Mouse (Mus musculus): Measurements from ENCODE around the gene Fam169a. TPM values are rescaled to one million over a fixed set of nuclear protein-coding genes. Genes with fewer than 3 reads are reported as not detected.

The Fam169a gene
- 3.9 and 4.3 TPM in 2 replicates for polyA plus RNA-seq (2015; fragmentation: Nextera tagmentation; extraction: Ambion mirVana)

DNA sequence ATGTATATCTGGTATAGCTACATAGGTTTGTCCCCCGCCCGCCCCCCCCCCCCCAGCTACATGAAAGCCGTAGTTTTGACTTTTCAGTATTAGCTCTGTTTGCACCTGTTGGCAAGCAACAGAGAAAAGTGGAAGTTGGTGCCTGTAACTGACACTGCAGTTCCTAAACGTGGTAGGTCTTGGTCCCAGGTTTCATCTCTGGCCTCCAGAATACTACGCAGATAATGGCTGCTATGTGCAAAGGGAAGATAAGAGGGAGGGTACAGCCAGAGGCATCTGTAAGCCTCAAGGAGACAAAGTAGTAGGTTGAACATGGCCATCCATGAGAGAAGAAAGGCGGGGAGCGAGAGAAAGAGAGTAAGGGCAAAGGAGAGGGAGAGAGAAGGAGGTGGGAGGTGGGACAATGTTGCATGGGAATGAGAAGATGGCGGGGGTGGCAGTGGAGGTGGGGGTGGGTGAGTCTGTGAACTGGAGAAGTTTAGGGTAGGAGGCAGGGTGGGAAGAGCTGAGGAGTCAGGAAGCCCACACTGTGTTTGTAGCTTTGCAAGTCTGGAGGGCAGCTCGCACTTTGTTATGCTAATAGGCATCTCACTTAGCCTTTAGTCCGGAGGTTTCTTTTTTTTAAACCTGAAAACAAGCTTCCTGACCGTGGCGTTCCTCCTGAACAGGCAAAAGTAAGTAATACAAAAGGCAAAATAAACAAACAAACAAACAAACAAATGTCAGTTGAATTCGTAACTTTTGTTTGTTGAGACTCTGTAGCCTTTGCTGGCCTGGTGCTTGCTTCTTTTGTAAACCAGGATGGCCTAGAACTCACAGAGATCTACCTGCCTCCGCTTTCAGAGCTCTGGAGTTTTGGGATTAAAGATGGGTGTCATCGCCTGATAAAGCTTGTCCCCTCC, at the start of gene Fam169a:
Gene Fam169a (plus strand): TSS at position 638 of the 902 bp plus-strand sequence.
- no peak within 1 kb of the TSS for H3K4me3 ChIP-seq
- no peak within 1 kb of the TSS for H3K9ac ChIP-seq
- H3K36me3 ChIP-seq: no peaks in the 10 kb centered on the region
- H3K27me3 ChIP-seq: peaks cover 34% of the 10 kb centered on the region
- ATAC-seq (ENCODE audit: low FRiP score, low read depth): no peak
- H3K4me1 ChIP-seq: 0 out of 2 replicates have a peak, but pooled peaks cover 3% of the 10 kb centered on the region
- WGBS: 57% methylated on average over 15 of the region's 15 CpGs
- no peaks in the 10 kb centered on the region for H3K9me3 ChIP-seq
- H3K27ac ChIP-seq: no peak within 1 kb of the TSS
- no peak within 1 kb of the TSS for H3K4me2 ChIP-seq (replicated peaks)

- Histone ChIP-seq H3K4me1 (no peaks in the 10 kb centered on the region), H3K9ac (no peak overlapping the region), H3K27me3 (no peaks in the 10 kb centered on the region), H3K27ac (no peak overlapping the region), H3K4me2 (replicated peaks) (no peak overlapping the region), H3K9me3 (no peaks in the 10 kb centered on the region), H3K4me3 (no peak overlapping the region), H3K36me3 (no peaks in the 10 kb centered on the region)
- no peak for ATAC-seq (ENCODE audit: low FRiP score, low read depth)
- 86% methylated on average over 3 of the region's 3 CpGs for WGBS
These were observed 49.4 kb upstream of the Fam169a start for GRCm38 (mm10) chr13:97017711-97018110.

GRCm38 (mm10) chr13:97020122-97020521, 47.0 kb upstream of the Fam169a start:
- Histone ChIP-seq H3K27ac (no peak overlapping the region), H3K9me3 (no peaks in the 10 kb centered on the region), H3K36me3 (no peaks in the 10 kb centered on the region), H3K4me2 (replicated peaks) (no peak overlapping the region), H3K4me1 (no peaks in the 10 kb centered on the region), H3K4me3 (no peak overlapping the region), H3K27me3 (no peaks in the 10 kb centered on the region), H3K9ac (no peak overlapping the region)
- no peak for ATAC-seq (ENCODE audit: low FRiP score, low read depth)
- WGBS: 75% methylated on average over 5 of the region's 5 CpGs

DNA sequence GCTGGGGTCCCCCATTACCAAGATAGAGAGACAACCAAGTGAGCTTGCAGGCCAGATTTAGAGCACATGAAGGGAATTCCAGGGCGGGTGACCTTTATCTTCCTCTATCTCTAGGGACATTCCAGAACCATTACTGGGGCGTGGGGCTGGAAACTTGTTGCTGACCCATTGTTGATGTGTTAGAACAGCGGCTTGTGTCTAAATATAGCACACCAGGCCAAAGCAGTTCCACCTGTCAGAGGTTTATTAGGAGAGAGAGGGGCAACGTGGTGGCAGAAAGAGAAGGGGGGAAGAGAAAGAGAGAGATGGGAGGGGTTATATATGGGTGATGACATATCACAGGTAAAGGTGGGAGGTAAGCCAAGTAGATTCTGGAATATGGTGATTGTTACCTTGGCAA, 45.2 kb upstream of the Fam169a start:
- WGBS: 51% methylated on average over 4 of the region's 4 CpGs
- Histone ChIP-seq H3K36me3 (no peaks in the 10 kb centered on the region), H3K27ac (no peak overlapping the region), H3K27me3 (no peaks in the 10 kb centered on the region), H3K4me2 (replicated peaks) (no peak overlapping the region), H3K9ac (no peak overlapping the region), H3K4me1 (no peaks in the 10 kb centered on the region), H3K4me3 (no peak overlapping the region), H3K9me3 (no peaks in the 10 kb centered on the region)
- ATAC-seq (ENCODE audit: low FRiP score, low read depth): no peak

GRCm38 (mm10) chr13:97030075-97030474, 37.0 kb upstream of the Fam169a start:
- no peak overlapping the region for H3K27ac ChIP-seq
- H3K9me3 ChIP-seq: no peaks in the 10 kb centered on the region
- no peaks in the 10 kb centered on the region for H3K27me3 ChIP-seq
- 87% methylated on average over 13 of the region's 13 CpGs for WGBS
- no peak overlapping the region for H3K4me3 ChIP-seq
- no peaks in the 10 kb centered on the region for H3K36me3 ChIP-seq
- H3K4me1 ChIP-seq: no peaks in the 10 kb centered on the region
- no peak overlapping the region for H3K4me2 ChIP-seq (replicated peaks)
- ATAC-seq (ENCODE audit: low FRiP score, low read depth): no peak
- H3K9ac ChIP-seq: no peak overlapping the region

DNA sequence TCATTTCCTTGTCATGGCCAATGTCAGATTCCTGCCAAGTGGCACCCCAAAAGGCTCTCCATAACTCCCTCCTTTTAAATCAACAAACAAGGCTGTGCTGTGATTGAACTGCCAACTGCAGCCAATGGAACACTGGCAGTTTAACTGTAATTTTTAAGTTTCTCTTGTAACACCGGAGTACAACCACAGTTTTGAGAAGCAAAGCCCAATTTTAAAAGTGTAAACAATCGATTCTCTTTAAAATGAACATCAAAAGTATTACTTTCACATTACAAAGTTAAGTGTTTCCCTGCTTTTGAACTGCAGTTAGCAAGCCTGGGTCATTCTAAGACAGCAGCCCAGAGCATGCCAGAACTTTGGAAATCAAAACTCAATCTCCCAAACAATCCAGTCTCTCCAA, 32.8 kb upstream of the Fam169a start, which contains the start of gene 1700029F12Rik:
Gene 1700029F12Rik (minus strand): TSS at position 101 of the 400 bp plus-strand sequence.
- no peak for ATAC-seq (ENCODE audit: low FRiP score, low read depth)

GRCm38 (mm10) chr13:97051158-97051557, 15.9 kb upstream of the Fam169a start:
- 83% methylated on average over 6 of the region's 6 CpGs for WGBS
- H3K9ac ChIP-seq: no peak overlapping the region
- H3K4me1 ChIP-seq: no peaks in the 10 kb centered on the region
- ATAC-seq (ENCODE audit: low FRiP score, low read depth): no peak
- no peak overlapping the region for H3K4me3 ChIP-seq
- H3K36me3 ChIP-seq: no peaks in the 10 kb centered on the region
- no peak overlapping the region for H3K27ac ChIP-seq
- H3K27me3 ChIP-seq: no peaks in the 10 kb centered on the region
- H3K4me2 ChIP-seq (replicated peaks): no peak overlapping the region
- no peaks in the 10 kb centered on the region for H3K9me3 ChIP-seq

More for the DNA sequence above, 32.8 kb upstream of the Fam169a start, which contains the start of gene 1700029F12Rik:
- no peaks in the 10 kb centered on the region for H3K36me3 ChIP-seq
- H3K4me1 ChIP-seq: no peaks in the 10 kb centered on the region
- no peak within 1 kb of the TSS for H3K27ac ChIP-seq
- no peaks in the 10 kb centered on the region for H3K9me3 ChIP-seq
- no peak within 1 kb of the TSS for H3K4me3 ChIP-seq
- H3K9ac ChIP-seq: no peak within 1 kb of the TSS
- no peaks in the 10 kb centered on the region for H3K27me3 ChIP-seq
- H3K4me2 ChIP-seq (replicated peaks): no peak within 1 kb of the TSS
- 74% methylated on average over 2 of the region's 2 CpGs for WGBS

DNA sequence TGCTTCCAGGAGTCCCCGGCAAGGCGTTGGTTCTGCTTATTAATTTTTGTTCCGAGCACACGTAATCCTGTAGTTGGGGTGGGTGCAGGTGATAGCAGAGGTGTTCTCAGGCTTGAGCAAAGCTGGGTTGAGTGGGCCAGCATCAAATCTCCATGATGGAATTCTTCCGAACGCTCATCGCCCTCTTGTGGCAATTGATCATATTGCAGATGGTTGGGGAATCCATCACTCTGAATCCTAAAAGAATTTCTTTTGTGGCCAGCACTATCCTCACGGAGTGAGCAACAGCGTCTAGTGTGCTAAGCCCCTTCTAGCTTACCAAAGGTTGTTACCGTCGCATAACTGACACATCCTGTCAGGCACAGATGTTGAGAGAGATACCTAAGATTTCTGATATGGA, 14.4 kb upstream of the Fam169a start:
- no peak overlapping the region for H3K4me3 ChIP-seq
- no peaks in the 10 kb centered on the region for H3K9me3 ChIP-seq
- no peaks in the 10 kb centered on the region for H3K4me1 ChIP-seq
- no peak overlapping the region for H3K4me2 ChIP-seq (replicated peaks)
- H3K27ac ChIP-seq: no peak overlapping the region
- no peaks in the 10 kb centered on the region for H3K36me3 ChIP-seq
- no peaks in the 10 kb centered on the region for H3K27me3 ChIP-seq
- 19% methylated on average over 11 of the region's 11 CpGs for WGBS
- H3K9ac ChIP-seq: no peak overlapping the region
- ATAC-seq (ENCODE audit: low FRiP score, low read depth): no peak

GRCm38 (mm10) chr13:97053844-97054243, 13.2 kb upstream of the Fam169a start:
- no peaks in the 10 kb centered on the region for H3K4me1 ChIP-seq
- no peak overlapping the region for H3K9ac ChIP-seq
- ATAC-seq (ENCODE audit: low FRiP score, low read depth): no peak
- H3K36me3 ChIP-seq: no peaks in the 10 kb centered on the region
- H3K9me3 ChIP-seq: no peaks in the 10 kb centered on the region
- WGBS: 73% methylated on average over 8 of the region's 8 CpGs
- no peak overlapping the region for H3K4me2 ChIP-seq (replicated peaks)
- no peak overlapping the region for H3K4me3 ChIP-seq
- no peaks in the 10 kb centered on the region for H3K27me3 ChIP-seq
- H3K27ac ChIP-seq: no peak overlapping the region

- Histone ChIP-seq H3K4me1 (no peaks in the 10 kb centered on the region), H3K27ac (no peak overlapping the region), H3K4me3 (no peak overlapping the region), H3K9ac (no peak overlapping the region), H3K27me3 (no peaks in the 10 kb centered on the region), H3K36me3 (no peaks in the 10 kb centered on the region), H3K9me3 (no peaks in the 10 kb centered on the region), H3K4me2 (replicated peaks) (no peak overlapping the region)
- WGBS: 41% methylated on average over 4 of the region's 4 CpGs
- no peak for ATAC-seq (ENCODE audit: low FRiP score, low read depth)
These were observed 9.3 kb upstream of the Fam169a start for GRCm38 (mm10) chr13:97057817-97058216.

DNA sequence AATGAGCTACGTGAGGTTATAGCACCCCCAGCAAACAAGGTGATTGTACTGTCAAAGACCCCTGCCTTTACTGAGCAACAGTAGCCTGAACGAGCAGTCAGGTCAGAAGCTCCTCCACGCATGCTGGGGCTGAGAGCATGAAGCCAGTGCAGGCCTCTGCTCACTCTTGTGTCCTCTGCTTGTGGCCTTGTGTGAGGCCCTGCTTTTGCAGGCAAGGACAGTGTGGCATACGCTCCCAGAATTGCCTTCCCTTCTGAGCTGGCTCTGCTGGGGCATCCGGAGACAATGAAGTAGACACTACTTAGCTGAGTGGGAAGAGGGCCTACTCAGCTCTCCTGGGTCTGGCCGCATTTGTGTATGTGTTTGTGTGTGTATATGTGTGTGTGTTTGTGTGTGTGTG, 7.3 kb upstream of the Fam169a start:
- 93% methylated on average over 6 of the region's 6 CpGs for WGBS
- H3K4me1 ChIP-seq: 0 out of 2 replicates have a peak, but pooled peaks cover 3% of the 10 kb centered on the region
- no peak overlapping the region for H3K27ac ChIP-seq
- H3K4me3 ChIP-seq: no peak overlapping the region
- H3K27me3 ChIP-seq: no peaks in the 10 kb centered on the region
- no peaks in the 10 kb centered on the region for H3K36me3 ChIP-seq
- H3K4me2 ChIP-seq (replicated peaks): no peak overlapping the region
- no peaks in the 10 kb centered on the region for H3K9me3 ChIP-seq
- no peak for ATAC-seq (ENCODE audit: low FRiP score, low read depth)
- no peak overlapping the region for H3K9ac ChIP-seq

DNA sequence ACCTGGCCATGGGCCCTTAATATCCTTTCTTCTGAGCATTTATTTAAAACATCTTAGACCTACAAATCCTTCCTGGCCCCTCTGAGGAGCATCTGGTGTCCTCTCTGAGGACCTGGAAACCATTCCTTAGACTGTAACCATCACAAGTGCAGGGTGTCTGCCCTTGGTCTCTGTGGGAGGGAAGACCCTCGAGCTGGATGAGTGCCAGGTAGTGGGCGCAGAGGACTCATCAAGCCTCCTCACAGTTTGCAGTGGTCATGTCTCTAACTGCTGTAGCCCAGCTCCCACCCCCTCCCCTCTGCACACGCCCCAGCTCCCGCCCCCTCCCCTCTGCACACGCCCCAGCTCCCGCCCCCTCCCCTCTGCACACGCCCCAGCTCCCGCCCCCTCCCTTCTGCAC, 6.8 kb upstream of the Fam169a start:
- Histone ChIP-seq H3K9ac (no peak overlapping the region), H3K4me3 (no peak overlapping the region), H3K9me3 (no peaks in the 10 kb centered on the region), H3K27ac (no peak overlapping the region), H3K36me3 (no peaks in the 10 kb centered on the region), H3K4me2 (replicated peaks) (no peak overlapping the region), H3K4me1 (0 out of 2 replicates have a peak, but pooled peaks cover 3% of the 10 kb centered on the region), H3K27me3 (no peaks in the 10 kb centered on the region)
- ATAC-seq (ENCODE audit: low FRiP score, low read depth): no peak
- WGBS: 75% methylated on average over 2 of the region's 8 CpGs
